Mouse (Mus musculus): ENCODE measurements around the gene Tbxa2r.

- TF ChIP-seq CTCF (conservative IDR thresholded peaks at IDR 0.05 in 1 of 2, IDR thresholded peaks at IDR 0.05 in 1 of 2; ENCODE audit: low read depth in 2 of 2, low read length in 2 of 2) (no peak), PAX5 (IDR thresholded peaks at IDR 0.05; ENCODE audit: low read length) (no peak), POLR2A (IDR thresholded peaks at IDR 0.05; ENCODE audit: low read depth, low read length) (no peak), ETS1 (conservative IDR thresholded peaks at IDR 0.05; ENCODE audit: low read depth, low read length) (no peak), CHD2 (IDR thresholded peaks at IDR 0.05; ENCODE audit: low read length) (no peak), ZC3H11A (IDR thresholded peaks at IDR 0.05; ENCODE audit: low read depth, low read length) (no peak), EP300 (IDR thresholded peaks at IDR 0.05; ENCODE audit: low read length) (no peak), ELF1 (IDR thresholded peaks at IDR 0.05; ENCODE audit: low read depth, low read length) (no peak), NELFE (IDR thresholded peaks at IDR 0.05; ENCODE audit: low read depth, low read length) (no peak)
Observed at GRCm38 (mm10) chr10:81284719-81285118, 43.8 kb upstream of the Tbxa2r start.
